Mouse (Mus musculus) liver, embryonic 11.5 days (tissue): ENCODE data around the gene Mtmr12. TPM values are rescaled to one million over a fixed set of nuclear protein-coding genes. Genes with fewer than 3 reads are reported as not detected.

Source experiments
- ATAC-seq: fragments of 200-750 bp; cut with Nextera tagmentation; replicated peaks from 2 replicates; pipeline ENCODE4 v1.8.0; 2017; ENCODE audit warnings: moderate number of reproducible peaks, mild to moderate bottlenecking, moderate TSS enrichment, moderate library complexity; ENCODE audit not compliant: low FRiP score
- DNase-seq: peaks from one replicate; pipeline ENCODE4 v3.0.0-alpha.2; 2017; ENCODE audit warnings: low spot score
- H3K27ac ChIP-seq: fragments of 300-500 bp; sonication (generic); 2 replicates; pipeline ENCODE4 v1.5.1; 2014; ENCODE audit warnings: mild to moderate bottlenecking, low read depth, low read length, control low read depth
- H3K27me3 ChIP-seq: fragments of 300-500 bp; sonication (generic); replicated peaks from 2 replicates; pipeline ENCODE4 v1.6.1; 2014; ENCODE audit warnings: low read length, mixed read lengths; ENCODE audit not compliant: control insufficient read depth, insufficient read depth
- H3K36me3 ChIP-seq: fragments of 300-500 bp; sonication (generic); 2 replicates; pipeline ENCODE4 v1.6.1; 2014; ENCODE audit warnings: mild to moderate bottlenecking, low read length, moderate library complexity, mixed read lengths; ENCODE audit not compliant: control insufficient read depth, insufficient read depth
- H3K4me1 ChIP-seq: fragments of 300-500 bp; sonication (generic); replicated peaks from 2 replicates; pipeline ENCODE4 v1.6.1; 2014; ENCODE audit warnings: low read length, mixed read lengths; ENCODE audit not compliant: control insufficient read depth, insufficient read depth
- H3K4me2 ChIP-seq: fragments of 300-500 bp; sonication (generic); 2 replicates; pipeline ENCODE4 v1.6.1; 2014; ENCODE audit warnings: mild to moderate bottlenecking, control low read depth, moderate library complexity
- H3K4me3 ChIP-seq: fragments of 300-500 bp; sonication (generic); 2 replicates; pipeline ENCODE4 v1.5.1; 2014; ENCODE audit warnings: low read depth, low read length, control low read depth
- H3K9ac ChIP-seq: fragments of 300-500 bp; sonication (generic); 2 replicates; pipeline ENCODE4 v1.6.1; 2014; ENCODE audit warnings: low read depth, low read length, control low read depth
- H3K9me3 ChIP-seq: fragments of 300-500 bp; sonication (generic); 2 replicates; pipeline ENCODE4 v1.6.1; 2016; ENCODE audit warnings: low read length, inconsistent platforms, mixed read lengths; ENCODE audit not compliant: control insufficient read depth
- whole genome bisulfite sequencing: fragments of 180-500 bp; shearing (Covaris S2); extraction: QIAGEN DNeasy Blood & Tissue Kit; methylation state at CpG from one replicate; pipeline ENCODE4 v1.1.7; 2014; 5-methylcytosine and 5-hydroxymethylcytosine counted together
- polyA plus RNA-seq: library from polyadenylated mRNA; unstranded; fragments of >200 nt; fragmentation: Nextera tagmentation; extraction: Ambion mirVana; gene quantifications from 2 replicates; pipeline ENCODE4 v1.2.1, GENCODE M21; 2014

Gene Mtmr12
- polyA plus RNA-seq, 1 experiment from 2014 or later: 19.6 TPM

GRCm38 (mm10) chr15:12271340-12271739, 66.5 kb downstream of the Mtmr12 start:
- Histone ChIP-seq H3K9ac (no peak overlapping the region), H3K27ac (no peak overlapping the region), H3K4me2 (no peak overlapping the region), H3K4me3 (no peak overlapping the region), H3K9me3 (no peaks in the 10 kb centered on the region), H3K36me3 (peaks cover 15% of the 10 kb centered on the region; the same call in 1 of the 2 replicates), H3K27me3 (no peaks in the 10 kb centered on the region), H3K4me1 (peaks cover 10% of the 10 kb centered on the region)
- no peak for DNase-seq
- peak; percentile 59 for ATAC-seq
- WGBS: 70% methylated on average over 9 of the region's 9 CpGs

GRCm38 (mm10) chr15:12273325-12274052, 68.7 kb downstream of the Mtmr12 start:
- 72% methylated on average over 12 of the region's 12 CpGs for WGBS
- no peak for DNase-seq
- Histone ChIP-seq H3K36me3 (peaks cover 10% of the 10 kb centered on the region; the same call in 1 of the 2 replicates), H3K4me1 (peaks cover 10% of the 10 kb centered on the region), H3K4me2 (no peak overlapping the region), H3K27ac (no peak overlapping the region), H3K4me3 (no peak overlapping the region), H3K27me3 (no peaks in the 10 kb centered on the region), H3K9ac (no peak overlapping the region), H3K9me3 (no peaks in the 10 kb centered on the region)
- no peak for ATAC-seq

- H3K4me3 ChIP-seq: no peak overlapping the region
- ATAC-seq (no peak), DNase-seq (no peak)
- 59% methylated on average over 4 of the region's 4 CpGs for WGBS
- H3K36me3 ChIP-seq: peaks cover 9% of the 10 kb centered on the region; the same call in 1 of the 2 replicates
- no peaks in the 10 kb centered on the region for H3K9me3 ChIP-seq
- H3K27me3 ChIP-seq: no peaks in the 10 kb centered on the region
- no peak overlapping the region for H3K27ac ChIP-seq
- H3K4me2 ChIP-seq: no peak overlapping the region
- no peak overlapping the region for H3K9ac ChIP-seq
- peaks cover 10% of the 10 kb centered on the region for H3K4me1 ChIP-seq
These were observed 69.4 kb downstream of the Mtmr12 start for GRCm38 (mm10) chr15:12274053-12274769.

- H3K27me3 ChIP-seq: no peaks in the 10 kb centered on the region
- no peaks in the 10 kb centered on the region for H3K9me3 ChIP-seq
- no peak overlapping the region for H3K9ac ChIP-seq
- no peak overlapping the region for H3K4me2 ChIP-seq
- DNase-seq (no peak), ATAC-seq (no peak)
- H3K4me3 ChIP-seq: no peak overlapping the region
- peaks cover 10% of the 10 kb centered on the region for H3K4me1 ChIP-seq
- WGBS: 62% methylated on average over 4 of the region's 4 CpGs
- H3K36me3 ChIP-seq: peaks cover 2% of the 10 kb centered on the region; the same call in 1 of the 2 replicates
- no peak overlapping the region for H3K27ac ChIP-seq
These were observed 70.3 kb downstream of the Mtmr12 start for GRCm38 (mm10) chr15:12275091-12275623.

GRCm38 (mm10) chr15:12279816-12280215, 75.0 kb downstream of the Mtmr12 start:
- H3K27ac ChIP-seq: no peak overlapping the region
- no peak overlapping the region for H3K9ac ChIP-seq
- ATAC-seq (no peak), DNase-seq (no peak)
- no peaks in the 10 kb centered on the region for H3K36me3 ChIP-seq
- no peaks in the 10 kb centered on the region for H3K4me1 ChIP-seq
- WGBS: 95% methylated on average over 1 of the region's 1 CpGs
- H3K9me3 ChIP-seq: no peaks in the 10 kb centered on the region
- no peak overlapping the region for H3K4me2 ChIP-seq
- H3K4me3 ChIP-seq: no peak overlapping the region
- H3K27me3 ChIP-seq: no peaks in the 10 kb centered on the region

GRCm38 (mm10) chr15:12284794-12285534, 80.1 kb downstream of the Mtmr12 start:
- H3K9me3 ChIP-seq: no peaks in the 10 kb centered on the region
- no peak overlapping the region for H3K27ac ChIP-seq
- H3K27me3 ChIP-seq: no peaks in the 10 kb centered on the region
- H3K4me3 ChIP-seq: no peak overlapping the region
- no peaks in the 10 kb centered on the region for H3K36me3 ChIP-seq
- no peak for DNase-seq
- 78% methylated on average over 6 of the region's 6 CpGs for WGBS
- H3K4me2 ChIP-seq: no peak overlapping the region
- H3K9ac ChIP-seq: no peak overlapping the region
- H3K4me1 ChIP-seq: no peaks in the 10 kb centered on the region
- no peak for ATAC-seq

GRCm38 (mm10) chr15:12285535-12285809, 80.6 kb downstream of the Mtmr12 start:
- Histone ChIP-seq H3K9ac (no peak overlapping the region), H3K36me3 (no peaks in the 10 kb centered on the region), H3K27ac (no peak overlapping the region), H3K4me3 (no peak overlapping the region), H3K4me1 (no peaks in the 10 kb centered on the region), H3K9me3 (no peaks in the 10 kb centered on the region), H3K27me3 (no peaks in the 10 kb centered on the region), H3K4me2 (no peak overlapping the region)
- 80% methylated on average over 5 of the region's 5 CpGs for WGBS
- ATAC-seq (no peak), DNase-seq (no peak)

- 62% methylated on average over 7 of the region's 7 CpGs for WGBS
- DNase-seq (no peak), ATAC-seq (peak; percentile 85)
- H3K9me3 ChIP-seq: no peaks in the 10 kb centered on the region
- no peak overlapping the region for H3K27ac ChIP-seq
- H3K36me3 ChIP-seq: no peaks in the 10 kb centered on the region
- no peak overlapping the region for H3K9ac ChIP-seq
- no peak overlapping the region for H3K4me2 ChIP-seq
- H3K27me3 ChIP-seq: no peaks in the 10 kb centered on the region
- H3K4me3 ChIP-seq: no peak overlapping the region
- no peaks in the 10 kb centered on the region for H3K4me1 ChIP-seq
These were observed 85.5 kb downstream of the Mtmr12 start for GRCm38 (mm10) chr15:12290330-12290729.
